Mouse (Mus musculus) spleen, postnatal 10 days (tissue): ENCODE measurements around the gene 4930415O20Rik.
A peak's percentile ranks its signal among the peaks of the same experiment; 100 is the strongest.

Source experiments
- DNase-seq, 2 experiments: peaks; one replicate each; pipeline ENCODE4 v3.0.0; 2021 to 2022; ENCODE audit warnings: low spot score in 2 of 2

Gene 4930415O20Rik

DNA sequence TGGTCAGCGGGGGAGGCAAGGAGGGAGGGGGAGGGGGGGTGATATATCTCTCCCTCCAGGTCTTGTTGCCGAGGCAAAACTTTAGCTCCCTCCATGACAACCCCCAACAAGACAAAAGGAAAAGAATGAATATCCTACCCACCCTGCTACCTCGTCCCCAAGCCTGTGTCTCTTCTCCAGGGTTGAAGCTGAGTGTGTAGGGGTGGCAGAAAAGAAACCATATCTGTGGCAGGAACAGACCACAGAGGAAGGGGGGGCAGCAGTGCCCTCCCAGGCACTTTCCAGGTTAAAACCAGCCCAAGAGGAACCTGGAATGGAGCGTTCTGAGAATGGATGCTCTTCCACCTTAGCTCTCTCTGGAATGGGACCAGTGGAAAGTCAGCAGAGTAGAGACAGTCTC, 59.7 kb downstream of the 4930415O20Rik start, which contains the start of gene Cacnb3:
Gene Cacnb3 (plus strand): TSS at position 301 of the 400 bp plus-strand sequence.
- no peak for DNase-seq

DNA sequence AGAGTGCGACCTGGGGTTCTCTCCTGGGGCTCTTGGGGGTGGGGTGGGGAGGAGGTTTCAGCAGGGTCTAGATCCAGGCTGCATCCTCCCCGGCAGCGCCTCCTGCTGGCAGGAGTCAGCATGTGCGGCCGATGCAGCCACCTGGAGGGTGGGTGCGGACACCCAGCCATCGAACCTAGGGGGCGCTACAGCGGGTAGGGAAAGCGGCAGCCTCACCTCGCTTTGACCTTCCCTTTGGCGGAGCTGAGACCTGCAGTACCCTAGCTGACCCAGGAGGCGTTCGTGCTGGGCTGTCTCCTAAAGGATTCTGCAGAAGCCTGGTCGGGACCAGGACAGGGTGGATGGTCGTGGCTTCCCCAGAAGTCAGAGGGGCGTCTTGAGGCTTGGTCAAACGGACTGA, 60.7 kb downstream of the 4930415O20Rik start:
- DNase-seq, result peak; percentile 63 to 85

DNA sequence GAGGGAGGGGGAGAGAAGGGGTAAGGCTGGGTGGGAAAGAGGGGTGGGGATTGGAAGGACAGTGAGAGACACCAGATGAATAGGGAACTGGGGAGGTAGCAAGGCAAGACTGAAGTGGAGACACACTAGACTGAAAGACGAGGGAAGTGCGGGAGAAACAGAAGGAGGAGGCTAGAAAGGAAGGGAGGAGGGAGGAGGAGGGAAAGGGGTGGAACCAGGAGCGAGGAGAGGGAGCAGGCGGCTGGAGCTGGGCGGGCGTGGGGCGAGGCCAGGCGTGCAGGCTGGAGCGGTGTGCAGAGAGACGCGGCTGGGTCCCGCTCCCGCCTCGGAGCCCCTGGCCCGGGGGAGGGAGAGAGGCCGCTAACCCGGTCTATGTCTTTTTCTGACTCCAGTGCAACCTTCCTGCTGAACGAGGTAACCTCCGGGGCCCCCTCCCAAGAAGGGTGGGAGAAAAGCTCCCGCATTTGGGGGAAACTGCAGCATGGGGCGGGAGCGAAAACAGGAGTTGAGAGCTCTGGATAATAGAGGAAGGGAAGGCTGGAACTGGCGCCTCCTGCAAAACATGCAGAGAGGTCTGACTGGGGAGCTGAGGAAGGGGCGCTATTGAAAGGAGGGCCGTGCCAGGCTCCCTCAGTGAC, 61.4 kb downstream of the 4930415O20Rik start:
- DNase-seq, result no peak

DNA sequence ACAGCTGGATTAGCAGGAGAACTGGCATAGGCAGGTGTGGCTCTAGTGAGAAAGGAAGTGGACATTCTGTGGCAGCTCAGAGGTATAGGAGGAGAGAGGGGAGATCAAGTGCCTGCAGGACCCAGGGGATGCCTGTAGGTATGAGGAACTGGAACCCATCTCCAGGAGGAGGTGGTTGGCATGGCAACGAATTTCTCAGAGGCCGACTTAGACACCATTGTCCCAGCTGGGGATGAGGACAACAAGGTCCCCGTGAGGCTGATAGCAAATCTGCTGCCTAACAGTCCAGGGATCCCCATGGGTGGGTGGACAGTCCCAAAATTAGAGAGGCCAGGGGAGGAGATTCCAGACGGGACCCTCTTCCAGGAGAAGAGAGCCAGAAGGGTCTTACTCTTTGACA, 62.1 kb downstream of the 4930415O20Rik start:
- DNase-seq, result no peak

DNA sequence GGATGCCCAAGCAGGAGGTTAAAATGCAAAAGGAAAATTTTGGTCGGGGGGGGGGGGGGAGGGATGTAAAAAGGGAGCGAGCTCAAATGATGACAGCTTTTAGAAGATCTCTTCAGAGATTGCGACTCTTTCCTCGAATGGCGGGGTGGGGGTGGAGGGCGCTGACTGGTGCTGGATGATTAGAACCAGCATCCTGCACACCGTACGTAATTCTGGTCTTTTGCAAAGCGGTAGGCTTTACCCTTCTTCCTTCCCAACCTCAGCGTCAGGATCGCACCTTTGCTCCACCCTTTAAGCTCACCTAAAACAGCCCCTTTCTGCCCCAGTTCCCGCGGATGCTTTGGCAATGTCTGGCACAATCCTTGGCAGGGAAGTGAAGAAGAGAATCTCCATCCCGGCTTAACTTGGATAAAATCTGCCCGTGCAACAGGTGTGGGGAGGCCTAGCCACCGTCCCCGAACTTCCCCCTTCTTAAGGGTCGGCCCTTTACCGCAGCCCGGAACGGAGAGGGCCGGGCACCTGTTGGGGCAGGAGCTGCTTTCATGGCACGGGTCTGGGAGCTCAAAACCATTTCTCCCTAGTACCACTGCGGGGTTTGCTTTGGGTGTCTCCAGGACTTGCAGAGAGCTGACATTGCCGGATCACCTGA, 63.1 kb downstream of the 4930415O20Rik start:
- no peak for DNase-seq

DNA sequence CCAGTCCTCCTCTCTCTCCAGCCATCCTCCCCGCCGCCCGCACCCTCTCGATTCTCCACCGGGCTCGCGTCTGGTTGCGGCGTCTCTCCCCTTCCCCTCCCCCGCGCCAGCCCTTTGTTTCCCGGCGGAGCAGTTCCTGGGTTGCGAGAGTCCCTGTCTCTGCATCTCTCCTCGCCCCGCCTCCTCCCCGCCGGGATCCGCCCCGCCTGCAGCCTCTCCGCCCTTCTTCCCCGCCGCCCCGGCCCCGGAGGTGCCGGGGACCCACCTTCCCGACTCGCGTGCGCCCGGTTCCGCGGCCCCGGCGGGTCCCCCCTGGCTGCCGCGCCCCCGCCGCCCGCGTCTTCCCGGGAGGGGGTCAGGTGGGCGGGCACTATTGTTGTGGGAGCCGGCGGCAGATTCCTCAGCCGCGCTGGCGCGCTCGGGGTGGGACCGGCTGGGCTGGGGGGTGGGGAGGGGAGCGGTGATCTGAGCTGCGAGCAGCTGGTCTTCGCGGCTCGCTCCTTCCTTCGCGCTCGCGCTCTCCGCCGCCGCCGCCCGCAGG, 63.8 kb downstream of the 4930415O20Rik start:
- DNase-seq, result peak; percentile 37 to 59

DNA sequence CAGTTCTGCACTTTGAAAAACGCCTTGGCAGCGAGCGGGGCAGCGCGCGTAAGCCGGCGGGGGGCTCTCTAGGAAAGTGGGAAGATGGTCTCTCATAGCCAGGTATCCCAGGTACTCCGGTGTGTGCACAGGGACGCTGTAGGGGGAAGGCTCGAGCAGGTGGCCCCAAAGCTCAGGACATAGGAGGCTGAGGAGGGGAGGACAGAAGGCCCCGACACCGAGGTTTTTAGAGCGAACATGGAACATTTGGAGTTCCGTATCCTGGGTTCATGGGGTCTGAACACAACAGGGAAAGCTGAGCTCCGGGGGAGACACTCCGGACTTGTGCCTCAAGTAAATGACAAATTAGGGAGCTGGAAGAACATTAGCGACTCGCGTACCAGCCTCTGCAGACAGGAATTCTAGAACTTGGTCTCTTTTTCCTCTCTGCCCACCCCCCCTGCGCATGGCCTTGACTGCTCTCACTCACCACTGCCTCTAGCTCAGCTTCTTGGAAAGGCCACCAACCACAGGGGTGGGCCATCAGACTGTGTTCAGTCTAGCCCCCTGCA, 64.6 kb downstream of the 4930415O20Rik start:
- DNase-seq, result no peak

- DNase-seq, result no peak
Measured at GRCm38 (mm10) chr15:98636517-98636916, 65.7 kb downstream of the 4930415O20Rik start.

- no peak for DNase-seq
Measured at GRCm38 (mm10) chr15:98637155-98637554, 66.4 kb downstream of the 4930415O20Rik start.
